Mouse (Mus musculus): ENCODE results near the gene Slc39a1. TPM values are rescaled to one million over a fixed set of nuclear protein-coding genes. Genes with fewer than 3 reads are reported as not detected.

Slc39a1 gene
- total RNA-seq, 1 experiment = 88.4 TPM

DNA sequence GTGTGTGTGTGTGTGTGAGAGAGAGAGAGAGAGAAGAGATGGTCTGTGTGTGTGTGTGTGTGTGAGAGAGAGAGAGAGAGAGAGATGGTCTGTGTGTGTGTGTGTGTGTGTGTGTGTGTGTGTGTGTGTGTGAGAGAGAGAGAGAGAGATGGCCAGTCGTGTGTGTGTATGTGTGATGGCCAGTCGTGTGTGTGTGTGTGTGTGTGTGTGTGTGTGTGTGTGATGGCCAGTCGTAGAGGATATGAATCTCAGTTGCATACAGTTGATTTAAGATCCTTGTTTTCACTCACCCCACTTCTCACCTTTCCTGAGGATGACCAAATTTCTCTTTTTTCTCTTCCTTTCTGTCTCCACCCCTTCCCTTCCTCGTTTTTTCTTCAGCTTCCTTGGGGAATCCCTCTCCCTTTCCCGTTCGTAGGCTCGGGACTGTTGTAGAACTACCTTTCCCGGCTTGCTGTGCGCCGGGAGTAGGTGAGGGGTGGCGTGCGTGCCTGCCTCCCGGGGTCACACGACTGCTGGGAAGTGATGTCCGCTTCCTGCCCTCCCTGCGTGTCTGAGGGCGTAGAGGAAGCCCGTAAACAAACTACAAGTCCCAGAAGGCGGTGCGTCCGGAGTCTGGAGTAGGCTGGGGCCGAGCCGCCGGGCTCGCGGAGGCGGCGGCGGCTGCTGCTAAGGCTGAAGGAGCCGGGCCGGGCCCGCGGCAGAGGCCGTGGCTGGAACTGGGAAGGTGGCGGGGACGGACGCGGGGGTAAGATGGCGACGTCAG is 5.9 kb downstream of the Slc39a1 start, which contains the start of gene Crtc2:
Gene Crtc2, plus strand, starts transcription at position 511 of the 766 bp plus-strand sequence.
- peak; percentile 93 for DNase-seq (ENCODE audit: low read depth, low spot score)
- H3K9ac ChIP-seq (ENCODE audit: insufficient read depth, low read depth, low read length, poor library complexity, severe bottlenecking) = peak within 1 kb of the TSS; percentile 91
- H3K4me3 ChIP-seq (ENCODE audit: insufficient read depth in 1 of 2, low read depth in 1 of 2, low read length in 2 of 2, poor library complexity in 1 of 2, severe bottlenecking in 1 of 2) = peak within 1 kb of the TSS; percentile 96 to 97
- no peaks in the 10 kb centered on the region for H3K9me3 ChIP-seq (ENCODE audit: control insufficient read depth, insufficient read depth, low read depth, low read length)
- H3K27ac ChIP-seq (ENCODE audit: insufficient read depth, low read depth, low read length, poor library complexity, severe bottlenecking) = peak within 1 kb of the TSS; percentile 62; the same call in 1 of the 2 replicates
- in situ Hi-C loops (cut with MboI; ENCODE audit: low sequenced_read_pairs in 2 of 2, unreplicated experiment in 2 of 2) = no loop called here
- H3K36me3 ChIP-seq (ENCODE audit: control insufficient read depth, insufficient read depth, low read length, poor library complexity, severe bottlenecking) = peaks cover 15% of the 10 kb centered on the region
- peaks cover 3 to 4% of the 10 kb centered on the region in 2 experiments; a peak in 3 of 4 replicates for H3K4me1 ChIP-seq (ENCODE audit: control insufficient read depth in 2 of 2, insufficient read depth in 2 of 2, low read length in 2 of 2, poor library complexity in 1 of 2)
- TF ChIP-seq ZNF384 (IDR thresholded peaks at IDR 0.05; ENCODE audit: low read depth, low read length) (no peak), MAFK (IDR thresholded peaks at IDR 0.05; ENCODE audit: insufficient read depth, low read depth, low read length) (no peak), CHD2 (IDR thresholded peaks at IDR 0.05; ENCODE audit: low read depth, low read length) (no peak), HCFC1 (IDR thresholded peaks at IDR 0.05; ENCODE audit: borderline replicate concordance, insufficient read depth, low read length) (peak; percentile 98)

DNA sequence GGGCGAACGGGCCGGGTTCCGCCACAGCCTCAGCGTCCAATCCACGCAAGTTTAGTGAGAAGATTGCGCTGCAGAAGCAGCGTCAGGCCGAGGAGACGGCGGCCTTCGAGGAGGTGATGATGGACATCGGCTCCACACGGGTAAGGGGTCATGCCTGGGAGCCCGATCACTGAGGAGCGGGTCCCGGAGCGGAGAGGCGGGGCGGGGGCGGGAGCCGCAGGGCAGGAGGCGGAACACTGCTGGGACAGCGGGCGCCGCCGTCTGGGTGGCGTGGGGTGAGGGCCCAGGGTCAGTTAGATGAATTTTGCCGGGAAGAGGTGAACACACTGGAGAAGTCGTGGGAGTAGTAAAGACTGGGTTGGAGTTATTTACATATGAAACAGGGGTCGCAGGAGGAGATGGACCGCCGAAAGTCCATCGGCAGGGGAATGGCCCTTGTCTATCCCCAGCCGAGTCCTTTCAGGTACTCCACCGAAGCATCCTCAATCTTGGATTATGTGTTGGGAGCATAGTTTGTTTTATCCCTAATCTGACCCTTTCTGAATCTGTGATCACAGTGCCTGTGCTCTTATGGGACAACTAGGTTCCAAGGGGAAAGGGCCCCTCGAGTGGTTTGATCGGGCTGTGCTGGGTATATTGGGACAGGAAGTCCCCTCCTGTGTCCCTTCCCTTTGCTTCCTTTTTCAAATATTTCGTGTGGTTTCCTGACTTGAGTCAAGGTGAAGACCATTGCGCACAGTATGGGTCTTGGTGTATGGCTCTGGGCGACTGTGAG is 6.6 kb downstream of the Slc39a1 start:
- H3K4me3 ChIP-seq (ENCODE audit: insufficient read depth in 1 of 2, low read depth in 1 of 2, low read length in 2 of 2, poor library complexity in 1 of 2, severe bottlenecking in 1 of 2) = peak overlapping the region; percentile 96 to 97
- peaks cover 23% of the 10 kb centered on the region for H3K36me3 ChIP-seq (ENCODE audit: control insufficient read depth, insufficient read depth, low read length, poor library complexity, severe bottlenecking)
- H3K4me1 ChIP-seq (ENCODE audit: control insufficient read depth in 2 of 2, insufficient read depth in 2 of 2, low read length in 2 of 2, poor library complexity in 1 of 2) = peaks cover 3 to 4% of the 10 kb centered on the region in 2 experiments; a peak in 3 of 4 replicates
- H3K27ac ChIP-seq (ENCODE audit: insufficient read depth, low read depth, low read length, poor library complexity, severe bottlenecking) = peak overlapping the region; percentile 62; the same call in 1 of the 2 replicates
- no peak for DNase-seq (ENCODE audit: low read depth, low spot score)
- H3K9me3 ChIP-seq (ENCODE audit: control insufficient read depth, insufficient read depth, low read depth, low read length) = no peaks in the 10 kb centered on the region
- TF ChIP-seq ZC3H11A (IDR thresholded peaks at IDR 0.05; ENCODE audit: borderline replicate concordance, low read depth, low read length) = no peak
- no peak for TF ChIP-seq ZNF384 (IDR thresholded peaks at IDR 0.05; ENCODE audit: low read depth, low read length)
- no peak for TF ChIP-seq CHD2 (IDR thresholded peaks at IDR 0.05; ENCODE audit: low read depth, low read length)
- no peak for TF ChIP-seq HCFC1 (IDR thresholded peaks at IDR 0.05; ENCODE audit: borderline replicate concordance, insufficient read depth, low read length)
- no peak for TF ChIP-seq MAFK (IDR thresholded peaks at IDR 0.05; ENCODE audit: insufficient read depth, low read depth, low read length)
- H3K9ac ChIP-seq (ENCODE audit: insufficient read depth, low read depth, low read length, poor library complexity, severe bottlenecking) = peak overlapping the region; percentile 91
- in situ Hi-C loops (cut with MboI; ENCODE audit: low sequenced_read_pairs in 2 of 2, unreplicated experiment in 2 of 2) = no loop called here

DNA sequence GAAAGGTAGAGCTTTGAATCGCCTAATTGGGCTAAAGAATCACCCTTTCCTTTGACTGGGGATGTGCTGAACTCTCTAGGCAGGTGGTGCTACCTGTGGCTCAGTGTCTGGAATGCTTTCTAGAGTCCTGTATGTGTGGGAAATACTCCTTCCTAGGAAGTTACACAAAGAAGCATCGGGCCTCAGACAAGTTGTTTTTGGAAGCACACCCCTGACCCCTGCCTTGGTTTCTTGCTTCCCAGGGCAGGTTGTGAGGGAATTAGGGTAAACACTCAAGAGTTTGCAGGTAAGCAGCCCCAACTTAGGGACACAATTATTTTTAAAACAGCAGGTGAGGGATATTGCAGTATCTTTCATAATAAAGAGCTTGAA is 7.2 kb downstream of the Slc39a1 start:
- H3K4me1 ChIP-seq (ENCODE audit: control insufficient read depth in 2 of 2, insufficient read depth in 2 of 2, low read length in 2 of 2, poor library complexity in 1 of 2) = peaks cover 3 to 4% of the 10 kb centered on the region in 2 experiments; a peak in 2 of 4 replicates
- in situ Hi-C loops (cut with MboI; ENCODE audit: low sequenced_read_pairs in 2 of 2, unreplicated experiment in 2 of 2) = no loop called here
- H3K36me3 ChIP-seq (ENCODE audit: control insufficient read depth, insufficient read depth, low read length, poor library complexity, severe bottlenecking) = peaks cover 27% of the 10 kb centered on the region
- DNase-seq (ENCODE audit: low read depth, low spot score) = no peak
- H3K27ac ChIP-seq (ENCODE audit: insufficient read depth, low read depth, low read length, poor library complexity, severe bottlenecking) = no peak overlapping the region
- peak overlapping the region; percentile 96 to 97 for H3K4me3 ChIP-seq (ENCODE audit: insufficient read depth in 1 of 2, low read depth in 1 of 2, low read length in 2 of 2, poor library complexity in 1 of 2, severe bottlenecking in 1 of 2)
- H3K9ac ChIP-seq (ENCODE audit: insufficient read depth, low read depth, low read length, poor library complexity, severe bottlenecking) = peak overlapping the region; percentile 91
- TF ChIP-seq HCFC1 (IDR thresholded peaks at IDR 0.05; ENCODE audit: borderline replicate concordance, insufficient read depth, low read length) (no peak), MAFK (IDR thresholded peaks at IDR 0.05; ENCODE audit: insufficient read depth, low read depth, low read length) (no peak), CHD2 (IDR thresholded peaks at IDR 0.05; ENCODE audit: low read depth, low read length) (no peak), ZC3H11A (IDR thresholded peaks at IDR 0.05; ENCODE audit: borderline replicate concordance, low read depth, low read length) (no peak), ZNF384 (IDR thresholded peaks at IDR 0.05; ENCODE audit: low read depth, low read length) (no peak)
- no peaks in the 10 kb centered on the region for H3K9me3 ChIP-seq (ENCODE audit: control insufficient read depth, insufficient read depth, low read depth, low read length)

DNA sequence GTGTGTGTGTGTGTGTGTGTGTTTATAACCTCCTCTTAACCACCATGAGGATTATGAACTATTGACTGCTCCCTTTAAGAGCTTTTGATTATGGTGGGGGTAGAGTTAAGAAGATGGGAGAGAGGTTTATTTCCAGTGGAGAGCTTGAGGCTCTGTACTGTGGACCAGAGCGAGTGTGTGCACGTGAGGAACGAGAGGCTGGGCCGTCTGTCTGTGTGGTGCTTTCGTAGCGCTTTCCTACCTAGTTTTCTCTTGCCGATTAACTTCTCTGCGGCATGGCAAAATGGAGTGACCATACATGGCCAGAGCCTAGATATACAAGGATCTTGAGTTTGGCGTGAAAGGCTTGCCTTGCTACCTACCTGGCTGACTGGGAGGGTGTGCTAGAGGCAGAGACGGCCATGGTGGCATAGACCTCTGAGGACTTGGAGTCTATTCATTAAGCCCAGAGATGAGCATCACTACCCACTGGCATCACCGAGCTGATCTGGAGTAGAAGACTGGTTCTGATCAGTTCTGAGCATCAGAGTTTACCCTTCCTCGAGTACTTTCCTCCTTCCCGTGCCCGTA is 7.9 kb downstream of the Slc39a1 start:
- Histone ChIP-seq H3K9ac (ENCODE audit: insufficient read depth, low read depth, low read length, poor library complexity, severe bottlenecking) (no peak overlapping the region), H3K36me3 (ENCODE audit: control insufficient read depth, insufficient read depth, low read length, poor library complexity, severe bottlenecking) (peaks cover 29% of the 10 kb centered on the region), H3K27ac (ENCODE audit: insufficient read depth, low read depth, low read length, poor library complexity, severe bottlenecking) (no peak overlapping the region), H3K4me1 (ENCODE audit: control insufficient read depth in 2 of 2, insufficient read depth in 2 of 2, low read length in 2 of 2, poor library complexity in 1 of 2) (peaks cover 3 to 4% of the 10 kb centered on the region in 2 experiments; a peak in 2 of 4 replicates), H3K4me3 (ENCODE audit: insufficient read depth in 1 of 2, low read depth in 1 of 2, low read length in 2 of 2, poor library complexity in 1 of 2, severe bottlenecking in 1 of 2) (no peak overlapping the region), H3K9me3 (ENCODE audit: control insufficient read depth, insufficient read depth, low read depth, low read length) (no peaks in the 10 kb centered on the region)
- in situ Hi-C loops (cut with MboI; ENCODE audit: low sequenced_read_pairs in 2 of 2, unreplicated experiment in 2 of 2) = no loop called here
- no peak for TF ChIP-seq CHD2 (IDR thresholded peaks at IDR 0.05; ENCODE audit: low read depth, low read length)
- no peak for TF ChIP-seq ZC3H11A (IDR thresholded peaks at IDR 0.05; ENCODE audit: borderline replicate concordance, low read depth, low read length)
- no peak for TF ChIP-seq ZNF384 (IDR thresholded peaks at IDR 0.05; ENCODE audit: low read depth, low read length)
- no peak for TF ChIP-seq MAFK (IDR thresholded peaks at IDR 0.05; ENCODE audit: insufficient read depth, low read depth, low read length)
- TF ChIP-seq HCFC1 (IDR thresholded peaks at IDR 0.05; ENCODE audit: borderline replicate concordance, insufficient read depth, low read length) = no peak
- no peak for DNase-seq (ENCODE audit: low read depth, low spot score)

All from ES-E14 (cell line).